Mouse (Mus musculus): Measurements from ENCODE around the gene Ndufv1. TPM values are rescaled to one million over a fixed set of nuclear protein-coding genes. Genes with fewer than 3 reads are reported as not detected.

The Ndufv1 gene
- polyA plus RNA-seq, 1 experiment from 2014 or later = 222 TPM

- Histone ChIP-seq H3K27ac (replicated peaks) (no peak within 1 kb of the TSS), H3K4me2 (no peak within 1 kb of the TSS), H3K9me3 (no peaks in the 10 kb centered on the region)
Measured at GRCm38 (mm10) chr19:3958470-3958869, 54.1 kb downstream of the Ndufv1 start, which contains the start of gene Aldh3b3. Aldh3b3 (plus strand) TSS chr19:3958645.

More at GRCm38 (mm10) chr19:3958470-3958869, 54.1 kb downstream of the Ndufv1 start, which contains the start of gene Aldh3b3:
- no peaks in the 10 kb centered on the region for H3K36me3 ChIP-seq
- no peak within 1 kb of the TSS for H3K9ac ChIP-seq
- ATAC-seq (ENCODE audit: low read depth) = no peak
- WGBS = 78% methylated on average over 4 of the region's 4 CpGs
- no peaks in the 10 kb centered on the region for H3K4me1 ChIP-seq (replicated peaks)
- H3K4me3 ChIP-seq = no peak within 1 kb of the TSS
- H3K27me3 ChIP-seq = no peaks in the 10 kb centered on the region

Other genes with a start within 250 kb of the Ndufv1 start
- gene Kmt5b, start 245.4 kb downstream of the Ndufv1 start, polyA plus RNA-seq (2015; fragmentation: Nextera tagmentation; extraction: Ambion mirVana) = 43.7 and 45.7 TPM in 2 replicates
- 51.5 and 54.6 TPM in 2 replicates for gene Chka, start 161.0 kb downstream of the Ndufv1 start, polyA plus RNA-seq (2015; fragmentation: Nextera tagmentation; extraction: Ambion mirVana)
- gene Tcirg1, start 105.7 kb downstream of the Ndufv1 start, polyA plus RNA-seq (2015; fragmentation: Nextera tagmentation; extraction: Ambion mirVana) = 18.4 and 18.9 TPM in 2 replicates
- gene Ndufs8, start 100.0 kb downstream of the Ndufv1 start, polyA plus RNA-seq (2015; fragmentation: Nextera tagmentation; extraction: Ambion mirVana) = 286 and 302 TPM in 2 replicates
- 1.9 and 2.2 TPM in 2 replicates for gene Aldh3b1, start 83.0 kb downstream of the Ndufv1 start, polyA plus RNA-seq (2015; fragmentation: Nextera tagmentation; extraction: Ambion mirVana)
- 11.8 and 13.5 TPM in 2 replicates for gene Unc93b1, start 77.6 kb downstream of the Ndufv1 start, polyA plus RNA-seq (2015; fragmentation: Nextera tagmentation; extraction: Ambion mirVana)
- gene Aldh3b3, start 54.2 kb downstream of the Ndufv1 start, polyA plus RNA-seq (2015; fragmentation: Nextera tagmentation; extraction: Ambion mirVana) = not detected in 2 replicates
- 0.14 and 0.32 TPM in 2 replicates for gene Aldh3b2, start 40.5 kb downstream of the Ndufv1 start, polyA plus RNA-seq (2015; fragmentation: Nextera tagmentation; extraction: Ambion mirVana)
- gene Acy3, start 26.2 kb downstream of the Ndufv1 start, polyA plus RNA-seq (2015; fragmentation: Nextera tagmentation; extraction: Ambion mirVana) = 2.3 and 3.9 TPM in 2 replicates
- gene Tbx10, start 20.1 kb downstream of the Ndufv1 start, polyA plus RNA-seq (2015; fragmentation: Nextera tagmentation; extraction: Ambion mirVana) = not detected in 2 replicates
- gene Nudt8, start 12.2 kb downstream of the Ndufv1 start, polyA plus RNA-seq (2015; fragmentation: Nextera tagmentation; extraction: Ambion mirVana) = 22.5 and 22.9 TPM in 2 replicates
- 4.7 and 6.0 TPM in 2 replicates for gene Gm49405, start 12.2 kb downstream of the Ndufv1 start, polyA plus RNA-seq (2015; fragmentation: Nextera tagmentation; extraction: Ambion mirVana)
- 6.0 and 7.1 TPM in 2 replicates for gene Doc2g, start 9.5 kb downstream of the Ndufv1 start, polyA plus RNA-seq (2015; fragmentation: Nextera tagmentation; extraction: Ambion mirVana)
- gene Gstp1, start 25.2 kb upstream of the Ndufv1 start, polyA plus RNA-seq (2015; fragmentation: Nextera tagmentation; extraction: Ambion mirVana) = 383 and 433 TPM in 2 replicates
- gene Gstp2, start 33.2 kb upstream of the Ndufv1 start, polyA plus RNA-seq (2015; fragmentation: Nextera tagmentation; extraction: Ambion mirVana) = 1.5 and 1.7 TPM in 2 replicates
- gene Gstp3, start 46.8 kb upstream of the Ndufv1 start, polyA plus RNA-seq (2015; fragmentation: Nextera tagmentation; extraction: Ambion mirVana) = not detected in 2 replicates
- gene Cabp2, start 68.8 kb upstream of the Ndufv1 start, polyA plus RNA-seq (2015; fragmentation: Nextera tagmentation; extraction: Ambion mirVana) = not detected in 2 replicates
- 82.6 and 86.4 TPM in 2 replicates for gene Cdk2ap2, start 84.4 kb upstream of the Ndufv1 start, polyA plus RNA-seq (2015; fragmentation: Nextera tagmentation; extraction: Ambion mirVana)
- gene Pitpnm1, start 87.2 kb upstream of the Ndufv1 start, polyA plus RNA-seq (2015; fragmentation: Nextera tagmentation; extraction: Ambion mirVana) = 37.0 and 37.8 TPM in 2 replicates
- 92.4 and 94.0 TPM in 2 replicates for gene Aip, start 113.1 kb upstream of the Ndufv1 start, polyA plus RNA-seq (2015; fragmentation: Nextera tagmentation; extraction: Ambion mirVana)
- not detected in 2 replicates for gene Gpr152, start 127.0 kb upstream of the Ndufv1 start, polyA plus RNA-seq (2015; fragmentation: Nextera tagmentation; extraction: Ambion mirVana)
- gene Cabp4, start 131.2 kb upstream of the Ndufv1 start, polyA plus RNA-seq (2015; fragmentation: Nextera tagmentation; extraction: Ambion mirVana) = 0.14 TPM in 2 replicates
- gene Coro1b, start 135.8 kb upstream of the Ndufv1 start, polyA plus RNA-seq (2015; fragmentation: Nextera tagmentation; extraction: Ambion mirVana) = 119 and 120 TPM in 2 replicates
- 0.54 and 1.2 TPM in 2 replicates for gene Ptprcap, start 140.8 kb upstream of the Ndufv1 start, polyA plus RNA-seq (2015; fragmentation: Nextera tagmentation; extraction: Ambion mirVana)
- gene Rps6kb2, start 150.5 kb upstream of the Ndufv1 start, polyA plus RNA-seq (2015; fragmentation: Nextera tagmentation; extraction: Ambion mirVana) = 62.7 and 63.6 TPM in 2 replicates
- gene Carns1, start 162.7 kb upstream of the Ndufv1 start, polyA plus RNA-seq (2015; fragmentation: Nextera tagmentation; extraction: Ambion mirVana) = 5.1 and 6.6 TPM in 2 replicates
- gene Tbc1d10c, start 178.5 kb upstream of the Ndufv1 start, polyA plus RNA-seq (2015; fragmentation: Nextera tagmentation; extraction: Ambion mirVana) = 0.80 and 0.88 TPM in 2 replicates
- 683 and 709 TPM in 2 replicates for gene Ppp1ca, start 179.3 kb upstream of the Ndufv1 start, polyA plus RNA-seq (2015; fragmentation: Nextera tagmentation; extraction: Ambion mirVana)
- 23.5 and 24.9 TPM in 2 replicates for gene Rad9a, start 188.9 kb upstream of the Ndufv1 start, polyA plus RNA-seq (2015; fragmentation: Nextera tagmentation; extraction: Ambion mirVana)
- 0.67 and 0.79 TPM in 2 replicates for gene Clcf1, start 201.4 kb upstream of the Ndufv1 start, polyA plus RNA-seq (2015; fragmentation: Nextera tagmentation; extraction: Ambion mirVana)
- not detected in 2 replicates for gene AC109138.7, start 201.6 kb upstream of the Ndufv1 start, polyA plus RNA-seq (2015; fragmentation: Nextera tagmentation; extraction: Ambion mirVana)
- gene Pold4, start 219.1 kb upstream of the Ndufv1 start, polyA plus RNA-seq (2015; fragmentation: Nextera tagmentation; extraction: Ambion mirVana) = 21.0 and 22.1 TPM in 2 replicates